Mouse (Mus musculus): Measurements from ENCODE around the gene Pvr. TPM values are rescaled to one million over a fixed set of nuclear protein-coding genes. Genes with fewer than 3 reads are reported as not detected.

The Pvr gene
- polyA plus RNA-seq, 1 experiment = 0.34 TPM

DNA sequence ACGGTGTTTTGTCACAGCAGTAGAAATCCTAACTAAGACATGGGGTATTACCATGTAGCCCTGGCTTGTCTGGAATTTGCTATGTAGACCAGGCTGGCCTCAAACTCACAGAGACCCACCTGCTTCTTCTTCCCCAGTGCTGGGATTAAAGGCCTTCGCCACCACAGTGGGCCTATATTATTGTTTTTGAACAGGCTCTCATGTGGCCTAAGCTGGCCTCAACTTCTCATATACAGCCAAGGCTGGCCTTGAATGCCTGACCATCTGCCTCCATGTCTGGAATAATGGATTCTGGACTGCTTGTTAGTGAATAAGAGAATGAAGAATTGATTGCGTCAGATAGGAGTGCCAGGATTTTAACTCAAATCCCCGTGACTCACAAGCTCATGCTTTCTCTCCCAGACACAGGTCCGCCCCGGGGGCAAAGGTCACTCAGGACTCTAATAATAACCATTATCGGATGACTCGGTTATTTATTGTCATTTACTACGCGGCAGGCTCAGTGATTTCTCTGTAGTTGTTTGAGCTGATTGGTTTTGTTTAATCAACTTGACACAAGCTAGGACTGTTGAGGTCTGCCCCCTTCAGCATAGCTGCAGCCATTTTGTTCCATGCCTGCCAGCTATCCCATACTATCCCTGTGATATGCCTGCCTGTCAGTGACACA is 31.5 kb upstream of the Pvr start:
- H3K27me3 ChIP-seq (replicated peaks) = peaks cover 20% of the 10 kb centered on the region
- H3K4me1 ChIP-seq = peaks cover 6% of the 10 kb centered on the region; the same call in 1 of the 2 replicates
- peaks cover 2% of the 10 kb centered on the region; the same call in 1 of the 2 replicates for H3K9me3 ChIP-seq
- TF ChIP-seq FLI1 (IDR thresholded peaks at IDR 0.05; ENCODE audit: low read length) = no peak
- no peak for TF ChIP-seq GATA1 (IDR thresholded peaks at IDR 0.05; ENCODE audit: borderline replicate concordance, low read length)
- H3K4me3 ChIP-seq (replicated peaks) = no peak overlapping the region
- no peaks in the 10 kb centered on the region for H3K36me3 ChIP-seq (replicated peaks; ENCODE audit: low read length)

- Histone ChIP-seq H3K4me3 (replicated peaks) (no peak within 1 kb of the TSS), H3K36me3 (replicated peaks; ENCODE audit: low read length) (no peaks in the 10 kb centered on the region), H3K4me1 (no peaks in the 10 kb centered on the region), H3K27me3 (replicated peaks) (peaks cover 23% of the 10 kb centered on the region), H3K9me3 (peaks cover 4% of the 10 kb centered on the region; the same call in 1 of the 2 replicates)
- TF ChIP-seq FLI1 (IDR thresholded peaks at IDR 0.05; ENCODE audit: low read length) (no peak), GATA1 (IDR thresholded peaks at IDR 0.05; ENCODE audit: borderline replicate concordance, low read length) (no peak)
Measured at GRCm38 (mm10) chr7:19950589-19950988, 29.6 kb upstream of the Pvr start, which contains the start of gene Igsf23. TSS of gene Igsf23 (minus strand) at chr7:19950756.

GRCm38 (mm10) chr7:19949996-19950395 is 29.0 kb upstream of the Pvr start:
- no peak overlapping the region for H3K4me3 ChIP-seq (replicated peaks)
- peaks cover 4% of the 10 kb centered on the region; the same call in 1 of the 2 replicates for H3K9me3 ChIP-seq
- no peaks in the 10 kb centered on the region for H3K4me1 ChIP-seq
- no peak for TF ChIP-seq GATA1 (IDR thresholded peaks at IDR 0.05; ENCODE audit: borderline replicate concordance, low read length)
- no peak for TF ChIP-seq FLI1 (IDR thresholded peaks at IDR 0.05; ENCODE audit: low read length)
- H3K36me3 ChIP-seq (replicated peaks; ENCODE audit: low read length) = no peaks in the 10 kb centered on the region
- H3K27me3 ChIP-seq (replicated peaks) = peaks cover 23% of the 10 kb centered on the region

DNA sequence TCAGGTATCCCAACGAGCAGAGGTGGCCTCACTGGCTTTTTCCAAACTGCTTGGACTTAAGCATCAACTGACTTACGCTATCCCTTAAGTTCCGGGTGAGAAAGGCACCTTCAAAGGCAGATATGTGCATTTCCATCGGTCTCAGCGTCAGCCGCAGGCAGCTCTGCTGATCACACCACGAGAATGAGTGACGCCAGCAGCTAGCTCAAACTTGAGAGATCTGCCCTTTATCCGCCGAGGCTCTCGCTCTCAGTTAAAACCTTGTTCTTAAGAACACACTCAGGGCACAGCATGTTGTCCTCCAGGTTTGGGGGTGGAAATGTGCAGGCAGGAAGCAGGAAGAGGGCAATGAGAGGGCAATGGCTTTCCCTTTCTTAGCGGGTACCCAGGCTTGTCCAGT is 28.0 kb upstream of the Pvr start:
- Histone ChIP-seq H3K4me3 (replicated peaks) (no peak overlapping the region), H3K4me1 (no peaks in the 10 kb centered on the region), H3K27me3 (replicated peaks) (peaks cover 24% of the 10 kb centered on the region), H3K36me3 (replicated peaks; ENCODE audit: low read length) (no peaks in the 10 kb centered on the region), H3K9me3 (peaks cover 4% of the 10 kb centered on the region; the same call in 1 of the 2 replicates)
- TF ChIP-seq FLI1 (IDR thresholded peaks at IDR 0.05; ENCODE audit: low read length) (no peak), GATA1 (IDR thresholded peaks at IDR 0.05; ENCODE audit: borderline replicate concordance, low read length) (no peak)

DNA sequence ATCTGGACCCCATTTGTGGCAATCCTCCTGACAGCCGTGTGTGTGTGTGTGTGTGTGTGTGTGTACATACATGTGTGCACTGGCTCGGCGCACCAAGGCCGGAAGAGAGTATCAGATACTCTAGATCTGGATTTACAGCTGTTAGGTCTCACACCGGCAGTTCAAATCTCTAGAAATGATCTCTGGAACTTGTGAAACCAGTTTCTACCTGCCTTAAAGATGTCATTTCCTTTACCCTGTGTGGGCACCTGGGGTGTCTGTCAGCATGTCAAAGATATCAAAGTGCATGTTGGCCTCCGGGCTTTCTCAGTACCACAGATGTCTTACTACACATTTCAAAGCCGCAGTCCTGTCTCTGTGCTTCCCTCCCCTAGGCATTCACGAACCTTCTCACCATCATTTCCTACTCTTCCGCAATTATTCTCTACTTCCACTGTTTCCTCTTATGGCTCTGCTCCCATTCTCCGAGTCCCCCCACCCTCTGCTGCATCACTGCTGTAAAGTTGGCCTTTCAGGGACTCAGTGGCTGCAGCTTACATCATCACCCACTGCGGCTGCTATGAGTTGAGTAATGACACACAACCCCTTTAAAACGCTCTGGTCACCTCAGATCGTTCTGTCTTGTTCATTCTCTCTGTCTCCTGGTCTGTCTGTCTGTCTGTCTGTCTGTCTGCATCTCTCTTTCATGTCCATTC is 25.0 kb upstream of the Pvr start:
- peaks cover 3% of the 10 kb centered on the region for H3K4me1 ChIP-seq
- no peak for TF ChIP-seq FLI1 (IDR thresholded peaks at IDR 0.05; ENCODE audit: low read length)
- no peak for TF ChIP-seq GATA1 (IDR thresholded peaks at IDR 0.05; ENCODE audit: borderline replicate concordance, low read length)
- peaks cover 4% of the 10 kb centered on the region; the same call in 1 of the 2 replicates for H3K9me3 ChIP-seq
- no peaks in the 10 kb centered on the region for H3K36me3 ChIP-seq (replicated peaks; ENCODE audit: low read length)
- no peak overlapping the region for H3K4me3 ChIP-seq (replicated peaks)
- H3K27me3 ChIP-seq (replicated peaks) = peaks cover 24% of the 10 kb centered on the region

DNA sequence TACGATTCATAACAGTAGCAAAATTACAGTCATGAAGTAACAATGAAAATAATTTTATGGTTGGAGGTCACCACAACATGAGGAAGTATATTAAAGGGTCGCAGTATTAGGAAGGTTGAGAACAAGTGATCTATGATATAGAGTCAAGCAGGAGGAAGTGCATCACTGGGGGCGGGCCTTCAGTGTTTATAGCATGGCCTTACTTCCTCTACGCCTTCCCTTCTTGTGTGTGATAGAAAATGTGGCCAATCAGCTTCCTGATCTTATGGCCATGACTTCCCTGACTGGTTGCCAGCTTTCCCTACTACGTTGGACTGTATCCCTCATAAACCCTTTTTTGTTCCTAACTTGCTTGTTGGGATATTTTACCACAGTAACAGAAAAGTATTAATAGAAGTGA is 24.2 kb upstream of the Pvr start:
- TF ChIP-seq FLI1 (IDR thresholded peaks at IDR 0.05; ENCODE audit: low read length) (no peak), GATA1 (IDR thresholded peaks at IDR 0.05; ENCODE audit: borderline replicate concordance, low read length) (no peak)
- Histone ChIP-seq H3K4me3 (replicated peaks) (no peak overlapping the region), H3K36me3 (replicated peaks; ENCODE audit: low read length) (no peaks in the 10 kb centered on the region), H3K9me3 (peaks cover 4% of the 10 kb centered on the region; the same call in 1 of the 2 replicates), H3K27me3 (replicated peaks) (peaks cover 22% of the 10 kb centered on the region), H3K4me1 (peaks cover 10% of the 10 kb centered on the region)

- no peak for TF ChIP-seq GATA1 (IDR thresholded peaks at IDR 0.05; ENCODE audit: borderline replicate concordance, low read length)
- no peak for TF ChIP-seq FLI1 (IDR thresholded peaks at IDR 0.05; ENCODE audit: low read length)
- Histone ChIP-seq H3K4me3 (replicated peaks) (no peak overlapping the region), H3K36me3 (replicated peaks; ENCODE audit: low read length) (no peaks in the 10 kb centered on the region), H3K27me3 (replicated peaks) (peaks cover 20% of the 10 kb centered on the region), H3K9me3 (peaks cover 4% of the 10 kb centered on the region; the same call in 1 of the 2 replicates), H3K4me1 (peaks cover 15% of the 10 kb centered on the region)
Measured at GRCm38 (mm10) chr7:19944709-19945108, 23.7 kb upstream of the Pvr start.

GRCm38 (mm10) chr7:19940256-19940655 is 19.3 kb upstream of the Pvr start:
- no peak overlapping the region for H3K4me3 ChIP-seq (replicated peaks)
- H3K4me1 ChIP-seq = peaks cover 33% of the 10 kb centered on the region
- no peaks in the 10 kb centered on the region; the same call in 1 of the 2 replicates for H3K9me3 ChIP-seq
- H3K27me3 ChIP-seq (replicated peaks) = peaks cover 1% of the 10 kb centered on the region
- no peaks in the 10 kb centered on the region for H3K36me3 ChIP-seq (replicated peaks; ENCODE audit: low read length)
- TF ChIP-seq GATA1 (IDR thresholded peaks at IDR 0.05; ENCODE audit: borderline replicate concordance, low read length) (no peak), FLI1 (IDR thresholded peaks at IDR 0.05; ENCODE audit: low read length) (no peak)

GRCm38 (mm10) chr7:19939555-19940235 is 18.7 kb upstream of the Pvr start:
- H3K9me3 ChIP-seq = no peaks in the 10 kb centered on the region; the same call in 1 of the 2 replicates
- H3K4me1 ChIP-seq = peaks cover 39% of the 10 kb centered on the region
- no peaks in the 10 kb centered on the region for H3K36me3 ChIP-seq (replicated peaks; ENCODE audit: low read length)
- peak overlapping the region; percentile 72 for H3K4me3 ChIP-seq (replicated peaks)
- TF ChIP-seq FLI1 (IDR thresholded peaks at IDR 0.05; ENCODE audit: low read length) (no peak), GATA1 (IDR thresholded peaks at IDR 0.05; ENCODE audit: borderline replicate concordance, low read length) (no peak)
- peaks cover 1% of the 10 kb centered on the region for H3K27me3 ChIP-seq (replicated peaks)

All from megakaryocyte, embryonic 14.5 days (primary cell).